Mouse (Mus musculus): ENCODE measurements at regions not wholly inside any gene's neighbourhood (a gene's known extent, or its start where the extent isn't known, plus 50 kb on each side); places are given as distances from the start of the nearest gene placed in this dataset.

- H3K36me3 ChIP-seq, result no peaks in the 10 kb centered on the region
- no peak overlapping the region for H3K9ac ChIP-seq
- H3K4me1 ChIP-seq, result no peaks in the 10 kb centered on the region
- no peak for ATAC-seq (ENCODE audit: low FRiP score)
- no peak overlapping the region for H3K4me2 ChIP-seq (replicated peaks)
- H3K9me3 ChIP-seq (replicated peaks), result no peaks in the 10 kb centered on the region
- H3K4me3 ChIP-seq, result no peak overlapping the region
- WGBS, result 88% methylated on average over 2 of the region's 2 CpGs
- no peak overlapping the region for H3K27ac ChIP-seq
- H3K27me3 ChIP-seq, result no peaks in the 10 kb centered on the region
Measured at GRCm38 (mm10) chr16:58211872-58212271, 196.4 kb upstream of the Dcbld2 start.

- H3K27ac ChIP-seq, result no peak overlapping the region
- no peak overlapping the region for H3K4me2 ChIP-seq (replicated peaks)
- H3K4me1 ChIP-seq, result no peaks in the 10 kb centered on the region
- H3K9me3 ChIP-seq (replicated peaks), result no peaks in the 10 kb centered on the region
- H3K36me3 ChIP-seq, result no peaks in the 10 kb centered on the region
- H3K27me3 ChIP-seq, result no peaks in the 10 kb centered on the region
- ATAC-seq (ENCODE audit: low FRiP score), result no peak
- H3K9ac ChIP-seq, result no peak overlapping the region
- no peak overlapping the region for H3K4me3 ChIP-seq
Measured at GRCm38 (mm10) chr16:58234686-58235085, 173.6 kb upstream of the Dcbld2 start.

- H3K9ac ChIP-seq, result no peak overlapping the region
- no peak for ATAC-seq (ENCODE audit: low FRiP score)
- H3K4me1 ChIP-seq, result no peaks in the 10 kb centered on the region
- no peak overlapping the region for H3K4me2 ChIP-seq (replicated peaks)
- H3K9me3 ChIP-seq (replicated peaks), result no peaks in the 10 kb centered on the region
- H3K27me3 ChIP-seq, result no peaks in the 10 kb centered on the region
- no peak overlapping the region for H3K4me3 ChIP-seq
- H3K27ac ChIP-seq, result no peak overlapping the region
- 87% methylated on average over 1 of the region's 1 CpGs for WGBS
- no peaks in the 10 kb centered on the region for H3K36me3 ChIP-seq
Measured at GRCm38 (mm10) chr16:58236857-58237256, 171.4 kb upstream of the Dcbld2 start.

GRCm38 (mm10) chr16:58276281-58276680 is 132.0 kb upstream of the Dcbld2 start:
- Histone ChIP-seq H3K4me3 (no peak overlapping the region), H3K9ac (no peak overlapping the region), H3K4me1 (no peaks in the 10 kb centered on the region), H3K27ac (no peak overlapping the region), H3K27me3 (no peaks in the 10 kb centered on the region), H3K9me3 (replicated peaks) (no peaks in the 10 kb centered on the region), H3K4me2 (replicated peaks) (no peak overlapping the region), H3K36me3 (no peaks in the 10 kb centered on the region)
- 84% methylated on average over 3 of the region's 3 CpGs for WGBS
- ATAC-seq (ENCODE audit: low FRiP score), result no peak

GRCm38 (mm10) chr16:58281474-58281873 is 126.8 kb upstream of the Dcbld2 start:
- H3K9ac ChIP-seq, result no peak overlapping the region
- no peak overlapping the region for H3K27ac ChIP-seq
- ATAC-seq (ENCODE audit: low FRiP score), result no peak

GRCm38 (mm10) chr16:58294457-58294856 is 113.8 kb upstream of the Dcbld2 start:
- Histone ChIP-seq H3K9ac (no peak overlapping the region), H3K27ac (no peak overlapping the region), H3K4me1 (no peaks in the 10 kb centered on the region), H3K9me3 (replicated peaks) (no peaks in the 10 kb centered on the region), H3K4me2 (replicated peaks) (no peak overlapping the region), H3K27me3 (no peaks in the 10 kb centered on the region), H3K36me3 (no peaks in the 10 kb centered on the region), H3K4me3 (no peak overlapping the region)
- 86% methylated on average over 3 of the region's 3 CpGs for WGBS
- no peak for ATAC-seq (ENCODE audit: low FRiP score)

More at GRCm38 (mm10) chr16:58281474-58281873, 126.8 kb upstream of the Dcbld2 start:
- Histone ChIP-seq H3K36me3 (no peaks in the 10 kb centered on the region), H3K9me3 (replicated peaks) (no peaks in the 10 kb centered on the region), H3K4me1 (no peaks in the 10 kb centered on the region), H3K4me3 (no peak overlapping the region), H3K4me2 (replicated peaks) (no peak overlapping the region), H3K27me3 (no peaks in the 10 kb centered on the region)
- 43% methylated on average over 3 of the region's 3 CpGs for WGBS

- no peak for ATAC-seq (ENCODE audit: low FRiP score)
- WGBS, result 91% methylated on average over 1 of the region's 1 CpGs
- H3K9me3 ChIP-seq (replicated peaks), result no peaks in the 10 kb centered on the region
Measured at GRCm38 (mm10) chr16:58295128-58295527, 113.1 kb upstream of the Dcbld2 start.

GRCm38 (mm10) chr16:58299495-58299894 is 108.7 kb upstream of the Dcbld2 start:
- WGBS, result 21% methylated on average over 4 of the region's 4 CpGs

More at GRCm38 (mm10) chr16:58295128-58295527, 113.1 kb upstream of the Dcbld2 start:
- no peaks in the 10 kb centered on the region for H3K36me3 ChIP-seq
- no peaks in the 10 kb centered on the region for H3K27me3 ChIP-seq
- H3K4me1 ChIP-seq, result no peaks in the 10 kb centered on the region
- H3K4me3 ChIP-seq, result no peak overlapping the region
- no peak overlapping the region for H3K4me2 ChIP-seq (replicated peaks)
- no peak overlapping the region for H3K27ac ChIP-seq
- no peak overlapping the region for H3K9ac ChIP-seq

GRCm38 (mm10) chr16:58300098-58300497 is 108.1 kb upstream of the Dcbld2 start:
- Histone ChIP-seq H3K4me3 (no peak overlapping the region), H3K27me3 (no peaks in the 10 kb centered on the region), H3K9ac (no peak overlapping the region), H3K4me1 (no peaks in the 10 kb centered on the region), H3K36me3 (no peaks in the 10 kb centered on the region), H3K4me2 (replicated peaks) (no peak overlapping the region), H3K27ac (no peak overlapping the region), H3K9me3 (replicated peaks) (no peaks in the 10 kb centered on the region)
- ATAC-seq (ENCODE audit: low FRiP score), result no peak
- WGBS, result 88% methylated on average over 6 of the region's 6 CpGs

More at GRCm38 (mm10) chr16:58299495-58299894, 108.7 kb upstream of the Dcbld2 start:
- no peaks in the 10 kb centered on the region for H3K4me1 ChIP-seq
- no peaks in the 10 kb centered on the region for H3K27me3 ChIP-seq
- H3K4me2 ChIP-seq (replicated peaks), result no peak overlapping the region
- H3K4me3 ChIP-seq, result no peak overlapping the region
- no peak overlapping the region for H3K27ac ChIP-seq
- no peak overlapping the region for H3K9ac ChIP-seq
- no peaks in the 10 kb centered on the region for H3K36me3 ChIP-seq
- no peaks in the 10 kb centered on the region for H3K9me3 ChIP-seq (replicated peaks)
- ATAC-seq (ENCODE audit: low FRiP score), result peak; percentile 73

GRCm38 (mm10) chr16:58303555-58303954 is 104.7 kb upstream of the Dcbld2 start:
- no peaks in the 10 kb centered on the region for H3K4me1 ChIP-seq
- no peak for ATAC-seq (ENCODE audit: low FRiP score)
- H3K27ac ChIP-seq, result no peak overlapping the region
- no peak overlapping the region for H3K4me3 ChIP-seq
- H3K9ac ChIP-seq, result no peak overlapping the region
- no peaks in the 10 kb centered on the region for H3K36me3 ChIP-seq
- 22% methylated on average over 5 of the region's 5 CpGs for WGBS
- no peak overlapping the region for H3K4me2 ChIP-seq (replicated peaks)
- H3K27me3 ChIP-seq, result no peaks in the 10 kb centered on the region
- 0 out of 2 replicates have a peak, but pooled peaks cover 3% of the 10 kb centered on the region for H3K9me3 ChIP-seq (replicated peaks)

GRCm38 (mm10) chr16:58316889-58317455 is 91.3 kb upstream of the Dcbld2 start:
- no peak overlapping the region for H3K4me2 ChIP-seq (replicated peaks)
- no peak for ATAC-seq (ENCODE audit: low FRiP score)
- H3K36me3 ChIP-seq, result no peaks in the 10 kb centered on the region
- no peak overlapping the region for H3K9ac ChIP-seq
- no peaks in the 10 kb centered on the region for H3K9me3 ChIP-seq (replicated peaks)
- H3K4me3 ChIP-seq, result no peak overlapping the region
- H3K27me3 ChIP-seq, result no peaks in the 10 kb centered on the region
- H3K4me1 ChIP-seq, result no peaks in the 10 kb centered on the region
- no peak overlapping the region for H3K27ac ChIP-seq
- 70% methylated on average over 6 of the region's 6 CpGs for WGBS

- Histone ChIP-seq H3K9me3 (replicated peaks) (0 out of 2 replicates have a peak, but pooled peaks cover 2% of the 10 kb centered on the region), H3K4me1 (no peaks in the 10 kb centered on the region), H3K4me3 (no peak overlapping the region), H3K36me3 (no peaks in the 10 kb centered on the region), H3K9ac (no peak overlapping the region), H3K27ac (no peak overlapping the region), H3K4me2 (replicated peaks) (no peak overlapping the region), H3K27me3 (no peaks in the 10 kb centered on the region)
- whole genome bisulfite sequencing, result 76% methylated on average over 3 of the region's 3 CpGs
- no peak for ATAC-seq (ENCODE audit: low FRiP score)
Measured at GRCm38 (mm10) chr16:58331087-58331486, 77.2 kb upstream of the Dcbld2 start.

- ATAC-seq (ENCODE audit: low FRiP score), result no peak
- Histone ChIP-seq H3K36me3 (no peaks in the 10 kb centered on the region), H3K27me3 (no peaks in the 10 kb centered on the region), H3K4me1 (no peaks in the 10 kb centered on the region), H3K4me2 (replicated peaks) (no peak overlapping the region), H3K27ac (no peak overlapping the region), H3K4me3 (no peak overlapping the region), H3K9me3 (replicated peaks) (no peaks in the 10 kb centered on the region), H3K9ac (no peak overlapping the region)
- WGBS, result 90% methylated on average over 5 of the region's 5 CpGs
Measured at GRCm38 (mm10) chr16:58343921-58344320, 64.3 kb upstream of the Dcbld2 start.

Measured in hindbrain, embryonic 12.5 days (tissue).